Mouse (Mus musculus) intestine, embryonic 14.5 days (tissue): ENCODE measurements at regions not wholly inside any gene's neighbourhood (a gene's known extent, or its start where the extent isn't known, plus 50 kb on each side); places are given as distances from the start of the nearest gene placed in this dataset.

Experiments used
- ATAC-seq: fragments of 200-750 bp; cut with Nextera tagmentation; replicated peaks from 2 replicates; pipeline ENCODE4 v1.8.0; 2017; ENCODE audit warnings: low read depth, moderate number of reproducible peaks, moderate TSS enrichment, moderate library complexity; ENCODE audit not compliant: low FRiP score, low TSS enrichment
- DNase-seq: peaks from one replicate; pipeline ENCODE4 v3.0.0-alpha.2; 2018; ENCODE audit warnings: low spot score
- H3K27ac ChIP-seq: fragments of 300-500 bp; sonication (generic); 2 replicates; pipeline ENCODE4 v1.5.1; 2014; ENCODE audit warnings: low read depth, mild to moderate bottlenecking, control low read depth
- H3K27me3 ChIP-seq: fragments of 300-500 bp; sonication (generic); replicated peaks from 2 replicates; pipeline ENCODE4 v1.6.1; 2014; ENCODE audit warnings: low read length, control low read depth; ENCODE audit not compliant: control insufficient read depth, insufficient read depth
- H3K36me3 ChIP-seq: fragments of 300-500 bp; sonication (generic); 2 replicates; pipeline ENCODE4 v1.6.1; 2014; ENCODE audit warnings: low read length, control low read depth; ENCODE audit not compliant: control insufficient read depth, insufficient read depth
- H3K4me1 ChIP-seq: fragments of 300-500 bp; sonication (generic); replicated peaks from 2 replicates; pipeline ENCODE4 v1.6.1; 2014; ENCODE audit warnings: low read length, control low read depth, mixed read lengths; ENCODE audit not compliant: control insufficient read depth, insufficient read depth
- H3K4me2 ChIP-seq: fragments of 300-500 bp; sonication (generic); 2 replicates; pipeline ENCODE4 v1.6.1; 2014; ENCODE audit warnings: low read length
- H3K4me3 ChIP-seq: fragments of 300-500 bp; sonication (generic); 2 replicates; pipeline ENCODE4 v1.5.1; 2014; ENCODE audit warnings: low read depth, low read length, control low read depth, mixed read lengths
- H3K9ac ChIP-seq: fragments of 300-500 bp; sonication (generic); 2 replicates; pipeline ENCODE4 v1.6.1; 2014; ENCODE audit warnings: mild to moderate bottlenecking, low read length
- H3K9me3 ChIP-seq: fragments of 300-500 bp; sonication (generic); 2 replicates; pipeline ENCODE4 v1.6.1; 2016; ENCODE audit warnings: low read length, control low read depth; ENCODE audit not compliant: control insufficient read depth
- WGBS: fragments of 180-500 bp; shearing (Covaris S2); extraction: QIAGEN DNeasy Blood & Tissue Kit; methylation state at CpG from one replicate; pipeline ENCODE4 v1.1.7; 2014; 5-methylcytosine and 5-hydroxymethylcytosine counted together

DNA sequence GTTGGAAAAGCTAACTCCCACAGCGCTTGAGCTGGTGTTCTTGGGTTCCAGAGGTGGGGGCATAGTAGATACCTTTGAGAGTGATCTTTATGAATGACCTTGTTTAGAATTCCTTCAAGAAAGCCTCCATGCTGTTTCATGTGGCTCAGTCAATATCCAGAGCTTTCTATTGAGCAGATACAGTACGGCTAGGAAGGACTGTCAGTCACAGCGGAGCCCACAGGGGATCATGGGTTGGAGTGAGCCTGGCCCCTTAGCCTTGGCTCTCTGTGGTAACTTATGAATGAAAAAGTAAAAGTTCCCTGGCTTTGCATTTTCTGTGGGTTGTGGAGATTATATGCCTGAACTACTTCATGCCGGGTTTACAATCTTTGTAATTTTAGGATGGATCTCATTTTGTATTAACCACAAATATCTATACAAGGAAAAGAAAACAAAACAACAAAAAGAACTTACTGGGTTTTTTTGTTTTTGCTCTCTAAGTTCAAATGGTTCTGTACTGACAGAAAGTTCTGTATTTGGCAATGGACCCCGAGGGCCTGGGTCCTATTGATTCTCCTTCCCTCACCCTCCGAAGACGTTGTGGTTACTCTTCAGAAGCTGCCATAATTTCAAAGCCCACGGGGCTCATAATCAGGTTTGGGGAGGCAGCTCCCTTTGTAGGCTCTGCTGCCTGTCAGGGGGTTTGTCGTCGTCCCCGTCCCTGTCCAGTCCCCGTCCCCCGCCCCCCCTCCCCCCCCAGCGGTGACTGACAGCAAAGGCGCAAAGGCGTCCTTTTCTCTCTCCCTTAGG, 117.7 kb upstream of the Tut7 start:
- no peak overlapping the region for H3K27ac ChIP-seq
- 25% methylated on average over 16 of the region's 16 CpGs for WGBS
- DNase-seq (no peak), ATAC-seq (no peak)
- H3K4me1 ChIP-seq = no peaks in the 10 kb centered on the region
- H3K36me3 ChIP-seq = no peaks in the 10 kb centered on the region
- peaks cover 8% of the 10 kb centered on the region; the same call in 1 of the 2 replicates for H3K27me3 ChIP-seq
- H3K4me3 ChIP-seq = no peak overlapping the region
- no peaks in the 10 kb centered on the region for H3K9me3 ChIP-seq
- peak overlapping the region; percentile 18; the same call in 1 of the 2 replicates for H3K4me2 ChIP-seq
- H3K9ac ChIP-seq = no peak overlapping the region

DNA sequence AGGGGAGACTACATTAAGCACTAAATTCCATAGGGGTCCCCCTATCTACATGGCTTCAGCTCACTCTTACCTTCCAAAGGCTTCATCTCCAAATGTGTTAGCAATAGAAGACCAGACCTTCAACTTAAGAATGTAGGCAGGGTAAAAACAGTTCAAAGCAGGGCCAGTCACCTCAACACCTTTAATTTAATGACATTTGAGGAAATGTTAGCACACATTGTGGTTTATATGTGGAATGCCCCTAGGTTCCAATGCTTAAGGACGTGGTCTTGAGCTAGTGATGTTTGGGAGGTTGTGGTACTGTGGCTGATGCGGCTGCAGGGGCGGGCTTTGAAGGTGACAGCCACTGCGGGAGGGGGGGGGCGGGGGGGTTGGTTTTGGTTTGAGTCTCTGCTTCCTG, 116.9 kb upstream of the Tut7 start:
- Histone ChIP-seq H3K9me3 (no peaks in the 10 kb centered on the region), H3K4me1 (no peaks in the 10 kb centered on the region), H3K9ac (no peak overlapping the region), H3K27me3 (peaks cover 8% of the 10 kb centered on the region; the same call in 1 of the 2 replicates), H3K27ac (no peak overlapping the region), H3K4me2 (no peak overlapping the region), H3K36me3 (no peaks in the 10 kb centered on the region), H3K4me3 (no peak overlapping the region)
- ATAC-seq (no peak), DNase-seq (no peak)
- WGBS = 64% methylated on average over 5 of the region's 5 CpGs

DNA sequence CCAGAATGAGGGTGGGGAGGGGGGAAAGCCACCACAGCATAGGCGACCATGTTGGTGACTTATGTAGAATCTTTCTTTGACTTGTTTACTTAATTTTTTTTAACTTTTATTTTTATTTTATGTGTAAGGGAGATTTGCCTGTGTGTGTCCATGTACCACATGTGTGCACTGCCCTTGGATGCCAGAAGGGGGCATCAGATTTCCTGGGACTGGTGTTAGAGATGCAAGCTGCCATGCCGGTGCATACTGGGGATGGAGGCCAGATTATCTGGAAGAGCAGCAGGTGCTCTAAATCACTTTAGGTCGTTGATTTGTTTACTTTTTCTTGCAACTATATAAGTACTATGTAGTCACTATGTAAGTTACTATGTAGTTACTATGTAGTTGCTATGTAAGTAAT, 114.2 kb upstream of the Tut7 start:
- WGBS = 63% methylated on average over 3 of the region's 3 CpGs
- no peak overlapping the region for H3K4me2 ChIP-seq
- no peaks in the 10 kb centered on the region for H3K9me3 ChIP-seq
- DNase-seq (no peak), ATAC-seq (no peak)
- H3K36me3 ChIP-seq = no peaks in the 10 kb centered on the region
- H3K27ac ChIP-seq = no peak overlapping the region
- H3K27me3 ChIP-seq = peaks cover 8% of the 10 kb centered on the region; the same call in 1 of the 2 replicates
- H3K4me3 ChIP-seq = no peak overlapping the region
- no peaks in the 10 kb centered on the region for H3K4me1 ChIP-seq
- no peak overlapping the region for H3K9ac ChIP-seq

DNA sequence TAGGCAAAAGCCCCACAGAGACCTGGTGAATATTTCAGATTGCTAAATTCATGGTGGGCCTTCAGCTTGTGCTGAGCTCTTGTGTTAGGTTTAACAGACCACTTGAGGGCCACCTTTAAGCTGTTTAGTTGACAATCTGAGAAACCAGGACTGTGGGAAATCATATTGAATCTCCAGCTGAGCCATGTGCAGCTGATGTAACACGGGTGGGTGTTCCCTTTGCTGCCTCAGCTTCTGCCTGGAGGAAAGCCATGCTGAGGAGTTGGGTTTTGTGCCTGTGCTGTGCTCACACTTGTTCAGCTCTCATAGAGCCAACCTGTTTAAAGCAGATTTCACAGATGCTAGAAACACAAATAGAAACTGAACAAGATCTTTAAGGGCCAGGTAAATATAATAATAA, 111.6 kb upstream of the Tut7 start:
- H3K27ac ChIP-seq = no peak overlapping the region
- no peak overlapping the region for H3K4me3 ChIP-seq
- DNase-seq (no peak), ATAC-seq (no peak)
- 52% methylated on average over 1 of the region's 1 CpGs for WGBS
- no peaks in the 10 kb centered on the region for H3K36me3 ChIP-seq
- H3K9me3 ChIP-seq = no peaks in the 10 kb centered on the region
- H3K9ac ChIP-seq = no peak overlapping the region
- H3K4me1 ChIP-seq = no peaks in the 10 kb centered on the region
- no peaks in the 10 kb centered on the region for H3K27me3 ChIP-seq
- H3K4me2 ChIP-seq = no peak overlapping the region

DNA sequence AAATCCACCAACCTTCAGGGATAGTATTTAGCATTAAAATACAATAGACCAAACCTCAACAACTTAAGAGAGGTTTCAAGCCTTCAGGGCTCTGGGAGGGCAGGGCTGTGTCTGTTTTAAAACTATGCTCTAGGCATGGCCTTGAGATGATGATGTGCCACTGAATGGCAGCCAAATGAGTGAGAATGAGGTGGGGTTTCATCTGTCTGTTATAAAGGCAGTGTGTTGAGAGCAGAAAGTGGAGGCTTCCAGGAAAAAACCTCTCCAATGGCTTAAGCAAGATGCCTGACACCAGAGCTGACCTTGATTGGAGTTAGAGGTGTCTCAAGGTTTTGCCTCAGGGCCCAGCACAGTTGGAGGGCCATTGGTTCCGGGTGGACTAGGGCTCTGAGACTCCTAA, 111.1 kb upstream of the Tut7 start:
- DNase-seq = no peak
- ATAC-seq = no peak
- Histone ChIP-seq H3K27me3 (no peaks in the 10 kb centered on the region), H3K9me3 (no peaks in the 10 kb centered on the region), H3K4me1 (no peaks in the 10 kb centered on the region), H3K9ac (no peak overlapping the region), H3K4me2 (no peak overlapping the region), H3K27ac (no peak overlapping the region), H3K4me3 (no peak overlapping the region), H3K36me3 (no peaks in the 10 kb centered on the region)
- 80% methylated on average over 1 of the region's 1 CpGs for WGBS

DNA sequence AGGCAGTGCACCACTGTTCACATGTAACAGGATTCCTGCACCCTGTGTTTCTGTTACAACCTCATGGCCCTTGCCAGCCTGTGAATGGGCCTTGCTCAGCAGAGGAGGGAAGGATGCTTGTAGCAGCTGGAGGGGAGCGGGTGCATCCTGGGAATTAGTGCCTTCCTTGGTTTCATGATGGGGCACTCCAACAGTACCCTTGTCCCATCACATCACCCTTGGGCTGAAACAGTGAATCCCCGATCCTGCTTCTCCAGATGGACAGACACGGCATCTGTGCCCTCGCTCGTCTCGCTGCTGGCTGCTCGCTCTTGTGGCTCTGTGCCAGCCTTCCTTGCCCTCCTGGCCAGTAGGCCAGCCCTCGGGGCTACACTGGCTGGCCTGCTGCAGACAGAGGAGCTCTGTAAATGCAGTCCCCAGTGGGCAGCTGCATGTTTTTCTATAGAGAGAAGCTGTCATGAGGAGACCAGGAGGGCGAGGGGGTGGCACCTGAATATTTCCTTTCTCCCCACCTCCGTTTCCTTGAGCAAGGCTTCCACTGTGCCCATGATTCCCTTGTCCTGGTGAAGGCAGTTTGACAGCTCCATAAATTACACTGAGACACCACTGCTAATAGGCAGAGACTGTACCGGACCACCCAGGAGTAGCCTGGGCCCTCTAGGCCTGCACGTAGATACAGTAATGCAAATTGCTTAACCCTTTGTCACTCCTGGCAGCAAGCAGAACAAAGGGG, 104.6 kb upstream of the Tut7 start:
- DNase-seq (no peak), ATAC-seq (0 out of 2 replicates have a peak, but pooled peaks have one; percentile 36)
- WGBS = 43% methylated on average over 12 of the region's 12 CpGs
- Histone ChIP-seq H3K27ac (peak overlapping the region; percentile 27; the same call in 1 of the 2 replicates), H3K36me3 (no peaks in the 10 kb centered on the region), H3K9ac (no peak overlapping the region), H3K4me1 (peaks cover 6% of the 10 kb centered on the region; the same call in 1 of the 2 replicates), H3K27me3 (no peaks in the 10 kb centered on the region), H3K4me2 (no peak overlapping the region), H3K4me3 (no peak overlapping the region), H3K9me3 (no peaks in the 10 kb centered on the region)

DNA sequence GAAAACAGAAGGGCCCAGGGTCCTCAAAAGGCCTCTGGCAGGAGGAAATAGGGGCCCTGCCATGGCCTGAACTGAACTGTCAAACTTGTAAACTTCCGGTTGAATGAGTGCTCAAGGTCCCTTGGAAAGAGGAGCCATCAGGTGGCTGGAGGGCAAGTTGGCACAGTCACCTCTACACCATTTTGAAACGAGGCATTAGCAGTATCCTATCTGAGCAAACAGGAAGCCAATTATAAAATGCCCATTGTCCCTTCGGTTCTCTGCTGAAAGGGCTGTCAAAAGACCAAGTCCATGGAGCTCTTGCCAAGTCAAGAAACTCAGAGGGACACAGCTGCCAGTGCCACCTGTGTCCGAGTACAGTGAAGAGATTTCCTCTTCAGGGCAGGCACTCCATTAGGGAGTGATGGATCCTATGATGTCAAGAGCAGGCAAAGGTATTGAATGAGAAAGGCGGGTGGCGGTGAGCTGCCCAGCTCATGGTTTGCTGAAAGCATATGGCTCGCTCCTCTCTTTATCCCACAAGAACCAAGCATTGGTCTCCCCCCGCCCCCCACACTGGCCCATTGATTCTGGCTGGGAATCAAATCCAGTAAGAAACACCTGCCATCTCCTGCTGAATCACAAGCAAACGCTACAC, 103.0 kb upstream of the Tut7 start:
- DNase-seq (no peak), ATAC-seq (no peak)
- Histone ChIP-seq H3K4me3 (no peak overlapping the region), H3K36me3 (no peaks in the 10 kb centered on the region), H3K4me2 (no peak overlapping the region), H3K27me3 (no peaks in the 10 kb centered on the region), H3K9ac (no peak overlapping the region), H3K9me3 (no peaks in the 10 kb centered on the region), H3K4me1 (peaks cover 6% of the 10 kb centered on the region; the same call in 1 of the 2 replicates), H3K27ac (no peak overlapping the region)
- 78% methylated on average over 9 of the region's 9 CpGs for WGBS

DNA sequence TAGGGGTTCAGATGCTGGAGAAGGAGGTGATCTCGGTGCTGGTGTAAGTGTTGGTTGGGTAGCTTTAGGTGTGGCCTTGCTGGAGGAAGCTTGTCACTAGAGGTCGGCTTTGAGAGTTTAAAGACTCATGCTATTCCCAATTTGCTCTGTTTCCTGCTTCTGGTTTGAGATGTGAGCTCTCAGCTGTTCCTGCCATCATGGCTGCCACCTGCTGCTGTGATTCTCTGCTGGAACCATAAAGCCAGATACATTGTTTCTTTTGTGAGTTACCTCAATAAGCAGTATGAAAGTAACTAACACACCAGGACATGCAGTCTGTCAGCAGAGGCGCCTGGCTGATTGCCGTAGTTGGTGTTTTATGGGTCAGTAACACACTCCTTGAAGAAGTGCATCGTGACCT, 94.2 kb upstream of the Tut7 start:
- WGBS = 87% methylated on average over 5 of the region's 5 CpGs

More for the DNA sequence above, 94.2 kb upstream of the Tut7 start:
- H3K4me2 ChIP-seq = no peak overlapping the region
- H3K4me3 ChIP-seq = no peak overlapping the region
- ATAC-seq = no peak
- H3K4me1 ChIP-seq = no peaks in the 10 kb centered on the region
- H3K36me3 ChIP-seq = no peaks in the 10 kb centered on the region
- H3K9me3 ChIP-seq = no peaks in the 10 kb centered on the region
- no peak for DNase-seq
- no peaks in the 10 kb centered on the region for H3K27me3 ChIP-seq
- H3K27ac ChIP-seq = no peak overlapping the region
- H3K9ac ChIP-seq = no peak overlapping the region
